Mouse (Mus musculus): ENCODE measurements at regions not wholly inside any gene's neighbourhood (a gene's known extent, or its start where the extent isn't known, plus 50 kb on each side); places are given as distances from the start of the nearest gene placed in this dataset.

- TF ChIP-seq EP300 (IDR thresholded peaks at IDR 0.05; ENCODE audit: low read depth in 1 of 2, low read length in 2 of 2): no peak
Observed at GRCm38 (mm10) chr3:56295578-56295977, 112.1 kb upstream of the Nbea start (continued).

- TF ChIP-seq TBP (IDR thresholded peaks at IDR 0.05; ENCODE audit: low read depth, low read length): no peak
- TF ChIP-seq MAFK (IDR thresholded peaks at IDR 0.05; ENCODE audit: borderline replicate concordance, low read depth, low read length): no peak
- no peak for TF ChIP-seq ELF1 (IDR thresholded peaks at IDR 0.05; ENCODE audit: low read depth, low read length)
- TF ChIP-seq EP300 (IDR thresholded peaks at IDR 0.05; ENCODE audit: low read depth in 1 of 2, low read length in 2 of 2): no peak
- TF ChIP-seq POLR2A (IDR thresholded peaks at IDR 0.05; ENCODE audit: control insufficient read depth in 1 of 2, insufficient read depth in 1 of 2, low read depth in 1 of 2, low read length in 2 of 2, poor library complexity in 1 of 2): no peak
- no peak for TF ChIP-seq POLR2AphosphoS5 (IDR thresholded peaks at IDR 0.05; ENCODE audit: borderline replicate concordance, low read depth, low read length)
- no peak for TF ChIP-seq E2F4 (IDR thresholded peaks at IDR 0.05; ENCODE audit: borderline replicate concordance, low read depth, low read length)
- no peak for TF ChIP-seq GATA1 (IDR thresholded peaks at IDR 0.05; ENCODE audit: low read depth, low read length)
- TF ChIP-seq MYC (IDR thresholded peaks at IDR 0.05; ENCODE audit: low read depth, low read length): no peak
- TF ChIP-seq SMC3 (IDR thresholded peaks at IDR 0.05; ENCODE audit: low read depth, low read length): no peak
- TF ChIP-seq MEF2A (IDR thresholded peaks at IDR 0.05; ENCODE audit: extremely low read depth, insufficient replicate concordance, low read depth, low read length, poor library complexity, severe bottlenecking): no peak
- no peaks in the 10 kb centered on the region for H3K4me1 ChIP-seq (ENCODE audit: control insufficient read depth in 1 of 2, insufficient read depth in 2 of 2, low read length in 2 of 2)
- H3K79me2 ChIP-seq (ENCODE audit: control insufficient read depth, insufficient read depth, low read length, poor library complexity): no peaks in the 10 kb centered on the region
- no peak overlapping the region for H3K4me3 ChIP-seq (ENCODE audit: control insufficient read depth in 1 of 2, insufficient read depth in 1 of 2, low read depth in 2 of 2, low read length in 2 of 2)
- H3K9ac ChIP-seq (ENCODE audit: control insufficient read depth, low read depth, low read length, poor library complexity, severe bottlenecking): no peak overlapping the region
- H3K36me3 ChIP-seq (ENCODE audit: control insufficient read depth in 1 of 2, insufficient read depth in 2 of 2, low read length in 2 of 2): no peaks in the 10 kb centered on the region
- H3K9me3 ChIP-seq (replicated peaks; ENCODE audit: insufficient read depth, low read length): no peaks in the 10 kb centered on the region
- no peak for DNase-seq (ENCODE audit: low read depth, low spot score)
- H3K27ac ChIP-seq (ENCODE audit: control insufficient read depth, low read depth, low read length): no peak overlapping the region
- no peaks in the 10 kb centered on the region; a peak in 1 of 4 replicates for H3K27me3 ChIP-seq (ENCODE audit: control insufficient read depth in 1 of 2, insufficient read depth in 2 of 2, low read length in 2 of 2)
Observed at GRCm38 (mm10) chr3:56281507-56281906, 98.0 kb upstream of the Nbea start.

GRCm38 (mm10) chr3:56280330-56280957 lies 96.9 kb upstream of the Nbea start:
- no peaks in the 10 kb centered on the region for H3K79me2 ChIP-seq (ENCODE audit: control insufficient read depth, insufficient read depth, low read length, poor library complexity)
- no peaks in the 10 kb centered on the region; a peak in 1 of 4 replicates for H3K27me3 ChIP-seq (ENCODE audit: control insufficient read depth in 1 of 2, insufficient read depth in 2 of 2, low read length in 2 of 2)
- DNase-seq (ENCODE audit: low read depth, low spot score): peak; percentile 5
- H3K27ac ChIP-seq (ENCODE audit: control insufficient read depth, low read depth, low read length): no peak overlapping the region
- H3K9ac ChIP-seq (ENCODE audit: control insufficient read depth, low read depth, low read length, poor library complexity, severe bottlenecking): no peak overlapping the region
- TF ChIP-seq NRF1 (IDR thresholded peaks at IDR 0.05; ENCODE audit: insufficient read depth, low read depth, low read length, poor library complexity, severe bottlenecking) (no peak), SIN3A (IDR thresholded peaks at IDR 0.05; ENCODE audit: low read length) (no peak), RAD21 (IDR thresholded peaks at IDR 0.05; ENCODE audit: low read depth, low read length) (no peak), ZKSCAN1 (IDR thresholded peaks at IDR 0.05; ENCODE audit: low read depth, low read length) (no peak), CHD1 (IDR thresholded peaks at IDR 0.05; ENCODE audit: low read depth, low read length) (no peak), MYB (IDR thresholded peaks at IDR 0.05; ENCODE audit: low read depth, low read length) (no peak), POLR2AphosphoS2 (IDR thresholded peaks at IDR 0.05; ENCODE audit: low read length) (no peak), ZNF384 (IDR thresholded peaks at IDR 0.05; ENCODE audit: low read depth, low read length) (no peak)
- H3K36me3 ChIP-seq (ENCODE audit: control insufficient read depth in 1 of 2, insufficient read depth in 2 of 2, low read length in 2 of 2): no peaks in the 10 kb centered on the region
- H3K4me3 ChIP-seq (ENCODE audit: control insufficient read depth in 1 of 2, insufficient read depth in 1 of 2, low read depth in 2 of 2, low read length in 2 of 2): no peak overlapping the region
- H3K9me3 ChIP-seq (replicated peaks; ENCODE audit: insufficient read depth, low read length): no peaks in the 10 kb centered on the region
- H3K4me1 ChIP-seq (ENCODE audit: control insufficient read depth in 1 of 2, insufficient read depth in 2 of 2, low read length in 2 of 2): no peaks in the 10 kb centered on the region

All from MEL (cell line).